Mouse (Mus musculus) layer of hippocampus, adult 2 months (tissue): Measurements from ENCODE around the gene Itk. TPM values are rescaled to one million over a fixed set of nuclear protein-coding genes. Genes with fewer than 3 reads are reported as not detected.

Source experiments
- DNase-seq, 2 experiments: peaks; one replicate each; pipeline ENCODE4 v3.0.0; 2022; ENCODE audit warnings: low spot score in 2 of 2
- H3K27ac ChIP-seq: fragments of 200-600 bp; 2 replicates; pipeline ENCODE4 v1.8.1; 2022
- H3K4me3 ChIP-seq: fragments of 200-600 bp; 2 replicates; pipeline ENCODE4 v1.8.1; 2022; ENCODE audit warnings: mild to moderate bottlenecking
- CTCF ChIP-seq: fragments of 200-600 bp; conservative IDR thresholded peaks from 2 replicates; pipeline ENCODE4 v1.8.1; 2022; ENCODE audit warnings: antibody characterized with exemption, mild to moderate bottlenecking, moderate library complexity
- total RNA-seq, 2 experiments: library from RNA; stranded (reverse); gene quantifications; 2 replicates each; pipeline ENCODE4 v1.2.3; 2021

Itk gene
- total RNA-seq, 2 experiments from 2014 or later: 0.27 to 0.38 TPM

DNA sequence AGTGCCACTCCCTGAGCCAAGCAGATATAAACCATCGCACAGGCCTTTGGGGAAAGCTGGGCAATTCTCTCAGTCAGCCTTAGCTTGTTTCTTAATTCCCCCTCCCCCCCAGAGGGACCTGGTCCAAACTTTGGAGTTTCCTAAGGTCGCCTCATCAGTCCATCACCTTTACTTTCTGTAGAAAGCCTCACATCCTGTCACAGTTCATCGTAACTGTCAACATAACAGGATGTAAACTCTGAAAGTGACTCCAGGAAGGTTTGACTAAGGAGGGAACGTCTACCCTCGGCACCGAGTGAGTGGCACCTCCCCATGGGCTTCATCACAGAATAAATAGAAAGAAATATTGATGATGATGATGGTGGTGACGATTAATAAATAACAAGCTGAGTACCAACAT, 81.5 kb downstream of the Itk start:
- no peak for TF ChIP-seq CTCF
- Histone ChIP-seq H3K4me3 (no peak overlapping the region), H3K27ac (no peak overlapping the region)
- DNase-seq: no peak

DNA sequence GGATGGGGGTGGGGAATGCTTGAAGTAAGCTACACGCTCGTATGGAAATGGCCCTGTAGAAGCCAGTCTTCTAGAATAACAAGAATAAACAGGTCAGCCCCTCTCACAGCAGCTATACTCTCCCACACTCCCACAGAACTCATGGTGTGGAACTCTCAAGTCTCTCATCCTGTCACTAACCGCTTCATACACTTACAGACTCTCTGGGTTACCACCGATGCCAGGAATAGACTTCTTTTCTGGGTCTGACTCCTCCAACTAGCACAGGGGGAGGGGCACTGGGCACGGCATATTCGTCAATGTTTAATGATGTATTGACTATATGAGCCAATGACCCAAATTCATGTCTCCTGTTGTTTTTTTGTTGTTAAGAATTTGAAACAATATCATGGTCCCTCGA, 82.5 kb downstream of the Itk start:
- no peak for TF ChIP-seq CTCF
- 0 out of 2 replicates have a peak overlapping the region, but pooled peaks have one; percentile 62 for H3K27ac ChIP-seq
- no peak overlapping the region; the same call in 1 of the 2 replicates for H3K4me3 ChIP-seq
- no peak for DNase-seq

DNA sequence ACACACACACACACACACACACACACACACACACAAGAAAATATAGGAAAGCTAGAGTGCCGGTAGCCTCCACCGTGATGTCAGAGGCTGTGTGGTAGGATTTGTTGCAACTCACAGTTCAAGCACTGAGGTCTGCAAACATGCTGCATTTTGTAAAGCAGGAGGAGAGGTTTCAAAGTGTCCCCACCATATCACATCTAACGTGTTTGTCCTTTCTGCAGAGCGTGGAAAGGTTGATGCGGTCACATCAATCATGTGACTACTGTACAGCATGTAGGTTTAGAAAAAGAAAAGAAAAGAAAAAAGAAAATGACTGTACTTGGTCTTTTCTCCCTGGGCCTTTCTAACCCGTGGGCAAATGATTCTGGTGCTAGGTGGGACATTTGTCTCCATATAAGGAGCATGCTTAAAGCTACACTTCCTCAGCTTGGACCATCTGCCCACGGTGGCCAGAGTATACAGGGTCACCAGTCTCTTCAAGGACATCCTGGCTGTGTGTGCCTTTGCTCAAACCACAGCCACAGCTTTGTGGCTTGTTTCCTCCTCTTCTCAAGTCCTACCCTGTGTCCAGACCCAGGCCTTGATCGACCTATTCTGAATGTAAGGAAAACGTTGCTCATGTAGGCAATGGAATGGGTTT, 83.3 kb downstream of the Itk start:
- no peak for TF ChIP-seq CTCF
- peak overlapping the region; percentile 62; the same call in 1 of the 2 replicates for H3K27ac ChIP-seq
- no peak for DNase-seq
- peak overlapping the region; percentile 8; the same call in 1 of the 2 replicates for H3K4me3 ChIP-seq

DNA sequence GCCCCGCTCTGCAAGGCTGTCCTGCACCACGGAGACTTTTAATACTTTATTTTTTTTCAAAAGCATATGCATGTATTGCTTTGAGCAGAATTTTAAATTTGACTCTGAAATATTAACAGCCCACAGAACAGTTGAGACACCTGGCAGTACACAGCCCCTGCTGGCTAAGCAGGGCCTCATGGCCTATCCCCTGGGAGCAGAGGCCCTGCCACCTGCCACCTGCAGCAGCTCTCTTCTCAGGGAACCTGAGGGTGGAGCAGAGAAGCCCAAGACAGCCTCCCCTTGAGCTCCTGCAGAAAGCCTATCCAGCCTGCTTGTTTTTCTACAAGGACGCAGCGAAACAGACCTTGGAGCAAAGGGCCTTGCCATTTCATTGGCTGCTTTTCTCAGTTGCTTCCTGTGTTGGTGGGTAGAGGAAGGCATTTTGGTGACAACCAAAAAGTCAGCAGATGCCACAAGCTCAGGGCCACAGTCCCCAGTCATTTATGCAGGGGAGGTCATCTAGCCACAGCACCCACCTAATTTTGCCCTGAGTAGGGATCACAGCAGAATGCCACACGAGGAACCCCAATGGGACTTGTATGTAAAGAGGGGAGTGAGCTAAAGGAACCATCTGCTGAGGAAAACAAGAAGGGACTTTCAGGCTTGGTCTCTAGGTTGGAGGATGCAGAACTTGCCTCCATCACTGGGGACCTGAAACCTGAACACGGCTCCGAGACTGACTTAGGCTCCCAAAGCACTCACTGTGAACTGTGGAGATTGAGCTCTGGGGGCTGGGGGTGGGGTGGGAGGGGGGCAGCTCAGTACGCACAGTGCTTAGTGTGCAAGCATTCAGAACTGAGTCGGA, 84.2 kb downstream of the Itk start:
- no peak for DNase-seq
- H3K4me3 ChIP-seq: no peak overlapping the region
- no peak for TF ChIP-seq CTCF
- H3K27ac ChIP-seq: peak overlapping the region; percentile 79

DNA sequence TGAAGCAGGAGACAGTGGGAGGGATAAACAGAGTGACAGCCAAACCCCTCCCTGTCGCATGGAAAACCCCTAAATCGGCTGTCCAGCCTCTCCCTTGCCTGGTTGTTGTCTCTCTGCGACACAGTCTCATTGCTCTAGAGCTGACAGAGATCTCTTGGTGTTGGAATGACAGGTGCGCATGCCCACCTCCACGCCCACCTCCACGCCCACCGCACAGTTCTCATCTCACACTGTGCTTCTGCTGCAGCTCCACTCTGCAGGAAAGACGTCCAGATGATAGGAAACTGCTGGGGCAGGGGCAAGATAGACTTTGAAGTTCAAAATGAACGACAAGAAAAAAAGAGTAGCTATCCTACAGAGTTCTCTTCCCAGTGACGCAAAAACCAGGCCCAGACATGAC, 85.2 kb downstream of the Itk start:
- DNase-seq: no peak
- peak overlapping the region; percentile 79 for H3K27ac ChIP-seq
- no peak overlapping the region for H3K4me3 ChIP-seq
- no peak for TF ChIP-seq CTCF

DNA sequence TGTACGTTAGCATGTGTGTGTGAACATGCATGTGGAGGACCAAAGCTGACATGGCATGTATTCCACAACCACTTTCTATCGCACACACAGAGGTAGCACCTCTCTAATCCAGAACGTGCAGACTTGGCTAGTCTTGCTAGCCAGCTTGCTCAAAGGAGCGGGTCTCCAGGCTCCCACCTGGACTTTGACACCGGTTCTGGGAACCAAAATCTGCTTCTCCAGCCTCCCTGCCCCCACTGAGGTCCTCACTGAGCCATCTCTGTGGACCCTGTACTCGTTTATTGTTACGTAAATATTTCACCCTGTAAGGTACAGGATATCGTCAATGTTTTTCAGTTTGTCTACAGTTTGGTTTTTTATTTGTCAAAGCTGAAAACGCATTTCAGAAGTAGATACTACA, 86.8 kb downstream of the Itk start:
- DNase-seq: no peak
- H3K4me3 ChIP-seq: no peak overlapping the region
- peak overlapping the region; percentile 87 for H3K27ac ChIP-seq
- TF ChIP-seq CTCF: no peak

DNA sequence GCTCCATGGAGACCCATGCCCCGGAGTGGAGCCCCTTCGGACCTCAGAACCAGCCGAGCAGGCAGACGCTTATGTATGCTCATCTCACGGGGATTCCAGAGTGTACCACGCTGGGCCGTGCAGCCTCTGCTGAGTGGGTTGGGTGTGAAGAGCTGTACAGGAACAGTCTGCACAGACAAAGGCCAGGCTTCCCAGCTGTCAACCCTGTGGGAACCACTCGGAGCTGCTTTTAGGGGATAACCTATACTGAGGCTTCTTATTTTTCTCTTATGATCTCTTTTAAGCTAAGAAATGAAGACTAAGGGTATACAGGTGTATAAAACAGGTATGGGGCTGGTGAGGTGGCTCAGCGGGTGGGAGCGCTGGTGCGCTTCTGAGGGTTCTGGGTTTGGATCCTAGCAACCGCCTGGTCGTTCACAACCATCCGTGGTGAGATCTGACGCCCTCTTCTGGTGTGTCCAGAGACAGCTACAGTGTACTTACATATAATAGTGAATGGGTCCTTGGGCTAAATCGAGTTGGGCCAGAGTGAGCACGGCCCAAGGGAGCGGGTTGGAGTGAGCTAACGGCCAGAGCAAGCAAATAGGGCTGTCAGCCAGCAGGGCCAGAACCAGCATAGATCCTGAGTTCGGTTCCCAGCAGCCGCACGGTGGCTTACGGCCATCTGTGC, 87.6 kb downstream of the Itk start:
- DNase-seq: peak; percentile 54 to 67
- TF ChIP-seq CTCF: peak; percentile 50
- Histone ChIP-seq H3K27ac (peak overlapping the region; percentile 87), H3K4me3 (no peak overlapping the region; the same call in 1 of the 2 replicates)

DNA sequence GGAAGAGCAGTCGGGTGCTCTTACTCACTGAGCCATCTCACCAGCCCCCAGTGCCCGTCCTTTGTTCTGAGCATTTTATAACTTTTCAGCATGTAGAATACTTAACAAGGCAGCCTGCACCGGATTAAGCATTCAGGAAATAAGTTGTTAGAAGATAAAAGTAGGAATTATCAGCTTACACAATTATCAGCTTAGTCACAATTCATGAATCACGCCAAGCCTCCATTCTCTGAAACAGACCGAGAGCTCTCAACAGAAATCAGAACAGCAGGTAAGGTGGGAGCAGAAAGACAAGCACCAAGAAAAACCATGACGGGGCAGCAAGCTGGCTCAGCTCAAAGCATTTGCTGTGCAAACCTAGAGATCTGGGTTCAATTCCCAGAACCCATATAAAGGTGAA, 89.4 kb downstream of the Itk start:
- TF ChIP-seq CTCF: no peak
- DNase-seq: peak in 1 of 2 experiments; percentile 67
- H3K4me3 ChIP-seq: no peak overlapping the region
- peak overlapping the region; percentile 87 for H3K27ac ChIP-seq

DNA sequence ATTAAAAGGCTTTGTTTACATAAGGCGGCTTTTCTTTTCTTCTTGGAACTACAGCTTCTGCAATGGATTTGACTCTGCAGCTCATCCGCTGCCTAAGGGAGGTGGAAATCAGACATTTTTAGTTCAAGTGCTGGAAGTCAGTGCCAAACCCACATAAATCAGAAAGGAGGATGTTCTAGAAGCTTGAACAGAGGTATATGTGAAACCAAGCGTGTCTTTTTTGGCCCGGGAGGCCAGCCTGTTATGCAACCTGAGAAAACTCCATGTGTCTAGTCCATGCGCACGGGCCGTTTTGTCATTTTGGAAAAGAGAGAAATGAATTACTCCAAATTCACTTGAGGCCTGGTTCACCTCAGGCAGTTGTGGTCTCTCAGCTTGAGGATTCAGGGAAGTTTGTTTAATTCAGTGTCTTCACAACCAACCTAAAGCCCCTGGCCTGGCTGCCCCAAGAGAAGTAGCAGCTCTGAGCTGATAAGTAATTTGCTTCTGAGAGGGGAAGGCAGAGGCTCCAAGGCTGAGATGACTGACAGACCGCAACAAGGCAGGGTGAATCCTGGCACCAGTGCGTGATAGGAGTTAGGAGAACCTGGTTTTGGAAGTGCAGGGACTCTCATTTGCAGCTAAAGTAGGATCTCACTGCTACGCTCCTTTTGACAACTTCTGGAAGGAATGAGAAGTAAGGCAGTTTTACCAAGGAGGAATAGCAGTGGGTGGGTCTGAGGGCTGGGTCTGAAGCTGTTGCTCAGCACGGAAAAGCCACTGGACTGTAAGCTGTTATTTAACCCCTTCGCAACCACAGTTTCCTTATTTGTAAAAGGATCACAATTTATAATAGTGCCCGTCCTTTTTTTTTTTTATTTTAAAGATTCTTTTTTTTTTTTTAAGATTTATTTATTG, 90.2 kb downstream of the Itk start:
- Histone ChIP-seq H3K27ac (peak overlapping the region; percentile 87), H3K4me3 (no peak overlapping the region)
- no peak for TF ChIP-seq CTCF
- DNase-seq: no peak

DNA sequence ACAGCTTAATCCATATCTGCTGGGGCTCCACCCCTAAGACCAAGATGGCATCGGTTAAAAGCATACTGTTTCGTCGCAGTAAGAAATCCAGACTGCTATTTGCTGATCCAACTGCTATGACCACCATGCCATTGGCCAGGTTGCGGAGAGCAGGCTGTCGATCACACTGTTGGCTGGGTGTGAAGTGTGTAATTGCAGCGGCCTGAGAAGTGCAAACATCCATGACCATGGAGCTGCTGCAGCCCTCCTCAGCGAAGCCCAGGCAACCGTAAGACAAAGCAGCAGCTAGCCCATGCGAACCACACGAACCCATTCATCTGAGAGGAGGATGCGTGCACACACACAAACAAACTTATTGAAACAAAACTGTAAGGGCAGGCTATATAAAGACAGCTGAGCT, 94.9 kb downstream of the Itk start:
- Histone ChIP-seq H3K27ac (no peak overlapping the region), H3K4me3 (no peak overlapping the region)
- TF ChIP-seq CTCF: no peak
- DNase-seq: no peak

DNA sequence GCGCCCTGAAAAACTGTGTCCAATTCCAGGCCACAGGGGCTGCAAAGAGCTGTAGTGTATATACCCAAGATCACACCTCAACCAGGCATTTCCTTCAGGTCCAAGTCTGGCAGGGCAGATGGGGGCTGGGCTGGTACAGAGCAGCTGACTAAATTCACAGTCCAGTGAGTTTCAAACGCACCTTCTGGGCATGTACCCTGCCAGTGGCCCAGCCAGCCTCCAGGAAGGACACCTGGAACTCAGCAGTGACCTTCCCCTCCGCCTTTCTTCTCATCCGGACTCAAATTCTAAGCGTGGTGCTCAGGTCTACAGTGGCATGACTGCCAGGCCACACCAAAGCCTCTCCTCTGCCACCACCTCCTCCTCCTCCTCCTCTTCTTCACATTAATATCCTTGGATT, 95.8 kb downstream of the Itk start:
- H3K4me3 ChIP-seq: no peak overlapping the region
- DNase-seq: no peak
- H3K27ac ChIP-seq: no peak overlapping the region
- no peak for TF ChIP-seq CTCF

DNA sequence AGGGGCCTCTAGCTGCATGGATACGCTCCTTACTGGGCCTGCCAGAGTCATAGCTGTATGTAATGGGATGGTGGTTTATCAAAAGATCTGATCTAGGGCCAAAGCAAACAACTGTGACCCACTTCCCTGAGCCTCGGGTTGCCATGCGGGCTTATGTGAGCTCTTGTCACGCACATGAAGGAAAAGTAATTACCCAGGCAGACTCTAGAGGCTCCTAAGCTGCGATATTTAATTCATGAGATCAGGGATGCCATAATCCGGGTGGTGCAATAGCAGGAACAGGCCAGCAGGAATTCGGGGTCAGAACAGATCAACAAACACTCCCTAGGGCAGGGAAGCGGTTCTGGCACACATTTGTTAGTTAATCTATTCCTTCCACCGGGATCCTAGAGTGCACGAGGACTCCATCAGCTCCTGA, 98.3 kb downstream of the Itk start:
- Histone ChIP-seq H3K27ac (peak overlapping the region; percentile 39; the same call in 1 of the 2 replicates), H3K4me3 (no peak overlapping the region)
- TF ChIP-seq CTCF: peak; percentile 42
- no peak for DNase-seq

DNA sequence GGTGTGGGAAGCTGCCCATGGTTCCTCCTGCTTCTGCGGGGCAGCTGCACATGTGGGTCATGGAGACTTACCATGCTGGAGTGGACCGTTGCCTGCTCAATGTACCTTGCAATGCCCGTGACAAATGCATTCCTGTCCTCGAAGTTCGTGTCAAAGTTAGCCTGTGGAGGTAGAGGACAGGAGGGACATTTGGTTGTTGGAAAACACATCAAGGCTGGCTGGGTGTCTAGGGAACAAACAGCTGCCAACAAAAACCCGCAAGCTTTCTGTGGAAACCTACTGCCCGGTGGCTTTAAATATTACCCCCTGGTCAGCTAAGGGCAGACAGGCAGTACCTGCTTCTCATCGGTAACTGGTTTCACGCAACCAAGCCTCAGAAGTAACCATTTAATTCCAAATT, 99.8 kb downstream of the Itk start:
- Histone ChIP-seq H3K27ac (no peak overlapping the region), H3K4me3 (no peak overlapping the region)
- no peak for TF ChIP-seq CTCF
- no peak for DNase-seq
